Mouse (Mus musculus) C2C12 (cell line): ENCODE data around the gene D13Ertd608e. TPM values are rescaled to one million over a fixed set of nuclear protein-coding genes. Genes with fewer than 3 reads are reported as not detected.
"Not testable (repeated sequence)": the region's sequence is repeated elsewhere in the genome, so short reads cannot be mapped to it uniquely, and the experiment has no call there.

ENCODE experiments used
- H3K27me3 ChIP-seq: one replicate; pipeline ENCODE4 v1.6.1; 2011; ENCODE audit not compliant: control insufficient read depth, insufficient read depth, insufficient read length
- H3K36me3 ChIP-seq: one replicate; pipeline ENCODE4 v1.6.1; 2011; ENCODE audit not compliant: control insufficient read depth, insufficient read depth
- H3K4me3 ChIP-seq: one replicate; pipeline ENCODE4 v1.5.1; 2011; ENCODE audit warnings: mild to moderate bottlenecking, control low read depth; ENCODE audit not compliant: poor library complexity, insufficient read depth, severe bottlenecking
- H3K79me2 ChIP-seq: one replicate; pipeline ENCODE4 v1.6.1; 2011; ENCODE audit not compliant: control insufficient read depth, insufficient read depth
- H3K79me3 ChIP-seq: one replicate; pipeline ENCODE4 v1.6.1; 2011; ENCODE audit warnings: low read depth, control low read depth
- H3ac ChIP-seq: one replicate; pipeline ENCODE3; 2011; ENCODE audit warnings: low read depth; ENCODE audit not compliant: control insufficient read depth, insufficient read length
- polyA plus RNA-seq: library from polyadenylated mRNA; unstranded; fragments of >200 nt; fragmentation: generic; extraction: Trizol; gene quantifications from one replicate; pipeline ENCODE4 v1.2.1, GENCODE M21; 2012; ENCODE audit warnings: missing spikeins

Gene D13Ertd608e
- polyA plus RNA-seq, 1 experiment = 0.28 TPM

- not testable (repeated sequence) for H3K36me3 ChIP-seq, H3K79me2 ChIP-seq, H3K79me3 ChIP-seq, H3ac ChIP-seq, H3K4me3 ChIP-seq, H3K27me3 ChIP-seq
Observed at GRCm38 (mm10) chr13:119862399-119862798, 26.6 kb downstream of the D13Ertd608e start.

- not testable (repeated sequence) for H3K36me3 ChIP-seq
Observed at GRCm38 (mm10) chr13:119864395-119864999, 28.7 kb downstream of the D13Ertd608e start.

GRCm38 (mm10) chr13:119886896-119887295 is 51.1 kb downstream of the D13Ertd608e start:
- H3K4me3 ChIP-seq, H3K36me3 ChIP-seq, H3K27me3 ChIP-seq, H3ac ChIP-seq, H3K79me2 ChIP-seq, H3K79me3 ChIP-seq: not testable (repeated sequence)

More at GRCm38 (mm10) chr13:119864395-119864999, 28.7 kb downstream of the D13Ertd608e start:
- H3K79me3 ChIP-seq, H3K79me2 ChIP-seq, H3ac ChIP-seq, H3K27me3 ChIP-seq, H3K4me3 ChIP-seq: not testable (repeated sequence)

GRCm38 (mm10) chr13:119894685-119895084 is 58.9 kb downstream of the D13Ertd608e start, which contains the start of gene Tcstv1:
Gene Tcstv1, minus strand, starts transcription at chr13:119894785.
- H3K36me3 ChIP-seq, H3ac ChIP-seq, H3K79me3 ChIP-seq, H3K4me3 ChIP-seq, H3K27me3 ChIP-seq, H3K79me2 ChIP-seq: not testable (repeated sequence)

Other genes with a start within 250 kb of the D13Ertd608e start
- not detected for gene Ccl28, start 212.2 kb upstream of the D13Ertd608e start, polyA plus RNA-seq
- gene Hmgcs1, start 145.6 kb upstream of the D13Ertd608e start, polyA plus RNA-seq = 45.6 TPM
- gene Nim1k, start 80.1 kb upstream of the D13Ertd608e start, polyA plus RNA-seq = 0.11 TPM
- 10.9 TPM for gene Zfp131, start 45.1 kb upstream of the D13Ertd608e start, polyA plus RNA-seq
- not detected for gene AF067063, start 5.8 kb upstream of the D13Ertd608e start, polyA plus RNA-seq
- gene Tcstv1, start 58.8 kb downstream of the D13Ertd608e start, polyA plus RNA-seq = 0.11 TPM
- gene Gm21761, start 93.3 kb downstream of the D13Ertd608e start, polyA plus RNA-seq = 0.46 TPM
- gene B020031M17Rik, start 114.8 kb downstream of the D13Ertd608e start, polyA plus RNA-seq = 0.15 TPM
- not detected for gene Gm36079, start 191.0 kb downstream of the D13Ertd608e start, polyA plus RNA-seq
- not detected for gene Gm21188, start 216.2 kb downstream of the D13Ertd608e start, polyA plus RNA-seq